Mouse (Mus musculus) liver, embryonic 12.5 days (tissue): ENCODE measurements around the gene Evc. TPM values are rescaled to one million over a fixed set of nuclear protein-coding genes. Genes with fewer than 3 reads are reported as not detected.

ENCODE experiments used
- polyA plus RNA-seq: library from polyadenylated mRNA; unstranded; fragments of >200 nt; fragmentation: Nextera tagmentation; extraction: Ambion mirVana; gene quantifications from 2 replicates; pipeline ENCODE4 v1.2.1, GENCODE M21; 2016

The Evc gene
- polyA plus RNA-seq, 1 experiment from 2014 or later: 2.9 TPM

Other genes starting within 250 kb of the Evc start
- 2.4 and 2.7 TPM in 2 replicates for gene Crmp1, start 95.0 kb downstream of the Evc start, polyA plus RNA-seq
- 5.1 and 5.8 TPM in 2 replicates for gene Evc2, start 1.6 kb upstream of the Evc start, polyA plus RNA-seq